In genomic region chr16:59573961-59574360, GRCm38 (mm10) we compare ENCODE assay signal across 27 mouse cellular contexts. TPM values are rescaled to one million over a fixed set of nuclear protein-coding genes. Genes with fewer than 3 reads are reported as not detected.
DNase-seq lines count a peak whose midpoint lies in the region; ATAC-seq and TF ChIP-seq lines count a peak whose summit lies in the region.
"Had no signal": no experiment of that assay in that cellular context is flagged by ENCODE, and none has a peak within 500 bp of the region (broad histone marks: within the 10 kb centered on the region; RNA-seq: fewer than 3 reads in every experiment).

No protein-coding gene starts in this region.

- TF ChIP-seq EP300 in heart, postnatal 0 days (IDR thresholded peaks at IDR 0.05; ENCODE audit: low read depth): no peak

- no peak overlapping the region for H3K4me2 ChIP-seq in heart, postnatal 0 days (ENCODE audit: low read depth, low read length)
- H3K4me2 ChIP-seq: embryonic facial prominence, embryonic 13.5 days; forebrain, embryonic 12.5 days; forebrain, embryonic 15.5 days; heart, embryonic 11.5 days; heart, embryonic 15.5 days; hindbrain, embryonic 12.5 days; hindbrain, embryonic 15.5 days had no signal

- no peak for TF ChIP-seq CTCF in heart, postnatal 0 days (IDR thresholded peaks at IDR 0.05; ENCODE audit: low read depth)

- peaks cover 20% of the 10 kb centered on the region for H3K36me3 ChIP-seq in heart, postnatal 0 days (replicated peaks; ENCODE audit: control insufficient read depth, insufficient read depth, low read length)
- H3K36me3 ChIP-seq: embryonic facial prominence, embryonic 10.5 days; embryonic facial prominence, embryonic 13.5 days; forebrain, embryonic 12.5 days; forebrain, embryonic 15.5 days; hindbrain, embryonic 12.5 days; hindbrain, embryonic 15.5 days had no signal

- intact Hi-C loops in heart, postnatal 25 days (cut with DNase I): no loop called here

- H3K9ac ChIP-seq in heart, postnatal 0 days (replicated peaks; ENCODE audit: low read depth, low read length): no peak overlapping the region
- H3K9ac ChIP-seq: embryonic facial prominence, embryonic 13.5 days; forebrain, embryonic 12.5 days; forebrain, embryonic 15.5 days; heart, embryonic 15.5 days; hindbrain, embryonic 12.5 days; hindbrain, embryonic 15.5 days had no signal

- no peaks in the 10 kb centered on the region for H3K27me3 ChIP-seq in heart, postnatal 0 days (ENCODE audit: control insufficient read depth, insufficient read depth, low read length)
- H3K27me3 ChIP-seq: embryonic facial prominence, embryonic 13.5 days; forebrain, embryonic 12.5 days; forebrain, embryonic 15.5 days; heart, embryonic 15.5 days; hindbrain, embryonic 12.5 days; hindbrain, embryonic 15.5 days had no signal

- WGBS in heart, postnatal 0 days: 79% methylated on average over 11 of the region's 11 CpGs

- DNase-seq in gastrocnemius, adult 18-20 months (ENCODE audit: low spot score): peak; percentile 21
- DNase-seq in gastrocnemius, postnatal 25 days: no peak
- DNase-seq in heart, adult 18-20 months: peak; percentile 33 to 42
- no peak for DNase-seq in heart, postnatal 25 days (ENCODE audit: low spot score)
- DNase-seq in heart, postnatal 0 days (ENCODE audit: low spot score): no peak
- no peak for DNase-seq in heart, postnatal 4 days
- peak; percentile 30 for DNase-seq in lung, postnatal 10 days
- DNase-seq in lung, adult 18-20 months: no peak
- DNase-seq: adrenal gland, adult 8-10 months; adrenal gland, postnatal 25 days; cerebellum, adult 11-12 months; cerebellum, adult 8-10 months; cerebellum, postnatal 10 days; cerebellum, postnatal 36 days; embryo, embryonic 11 days; gastrocnemius, postnatal 14 days had no signal

- no peak for ATAC-seq in heart, postnatal 0 days (ENCODE audit: insufficient read depth, low read depth)
- ATAC-seq: activated CD4-positive, CD25-positive, alpha-beta regulatory T cell, adult 4 months; forebrain, embryonic 15.5 days; intestine, postnatal 0 days had no signal

- no peak overlapping the region for H3K4me3 ChIP-seq in heart, postnatal 0 days (ENCODE audit: low read depth, low read length)
- H3K4me3 ChIP-seq: embryonic facial prominence, embryonic 10.5 days; embryonic facial prominence, embryonic 13.5 days; erythroblast, embryonic 14.5 days; forebrain, embryonic 12.5 days; forebrain, embryonic 15.5 days; heart, embryonic 15.5 days; hindbrain, embryonic 12.5 days; hindbrain, embryonic 15.5 days had no signal

- H3K27ac ChIP-seq in heart, postnatal 0 days (ENCODE audit: low read depth): peak overlapping the region; percentile 20; the same call in 1 of the 2 replicates
- H3K27ac ChIP-seq: embryonic facial prominence, embryonic 10.5 days; embryonic facial prominence, embryonic 13.5 days; forebrain, embryonic 12.5 days; forebrain, embryonic 15.5 days; heart, embryonic 15.5 days; hindbrain, embryonic 12.5 days; hindbrain, embryonic 15.5 days had no signal

- peaks cover 12% of the 10 kb centered on the region for H3K4me1 ChIP-seq in heart, postnatal 0 days (ENCODE audit: control insufficient read depth, insufficient read depth)
- H3K4me1 ChIP-seq: embryonic facial prominence, embryonic 10.5 days; forebrain, embryonic 12.5 days; forebrain, embryonic 15.5 days; hindbrain, embryonic 15.5 days had no signal

- H3K9me3 ChIP-seq in heart, postnatal 0 days (replicated peaks; ENCODE audit: control insufficient read depth, low read length): no peaks in the 10 kb centered on the region
- H3K9me3 ChIP-seq: embryonic facial prominence, embryonic 10.5 days; embryonic facial prominence, embryonic 13.5 days; forebrain, embryonic 12.5 days; forebrain, embryonic 15.5 days; heart, embryonic 15.5 days; hindbrain, embryonic 12.5 days; hindbrain, embryonic 15.5 days had no signal

RNA-seq across cellular contexts. Expression of gene Crybg3, which starts 26.8 kb away (rescaled TPM):
- 10 to 100 TPM; 28.8 to 36.0 TPM for total RNA-seq in gastrocnemius, adult 18-20 months (2021)
- total RNA-seq in gastrocnemius, postnatal 25 days (2021): 10 to 100 TPM; 35.2 to 42.8 TPM
- 10 to 100 TPM; 71.9 to 73.5 TPM for total RNA-seq in heart, adult 18-20 months (2021)
- total RNA-seq in heart, postnatal 25 days (2021): 10 to 100 TPM; 69.3 to 76.9 TPM
- 26.9 and 40.0 TPM in 2 replicates for total RNA-seq in heart, postnatal 0 days (2014; rRNA removed; ENCODE audit: low replicate concordance)
- 8.9 and 9.2 TPM in 2 replicates for polyA plus RNA-seq in heart, postnatal 0 days (2015; fragmentation: Nextera tagmentation; extraction: Ambion mirVana)
- total RNA-seq in heart, postnatal 4 days (2021): 10 to 100 TPM; 85.5 to 86.4 TPM
- polyA plus RNA-seq: erythroblast, embryonic 14.5 days had no signal

Comparison
In these comparisons a context has a peak if more than half of its experiments do, and no peak if none do; other contexts are left out.
1. DNase-seq: peak in gastrocnemius, adult 18-20 months (single experiment), heart, adult 18-20 months (2 of 2) and lung, postnatal 10 days (single experiment); none in gastrocnemius, postnatal 25 days (single experiment), heart, postnatal 25 days (single experiment), heart, postnatal 0 days (single experiment), heart, postnatal 4 days (single experiment) and lung, adult 18-20 months (0 of 2).